ENCODE assay signal across 18 mouse cellular contexts in the genomic region with DNA sequence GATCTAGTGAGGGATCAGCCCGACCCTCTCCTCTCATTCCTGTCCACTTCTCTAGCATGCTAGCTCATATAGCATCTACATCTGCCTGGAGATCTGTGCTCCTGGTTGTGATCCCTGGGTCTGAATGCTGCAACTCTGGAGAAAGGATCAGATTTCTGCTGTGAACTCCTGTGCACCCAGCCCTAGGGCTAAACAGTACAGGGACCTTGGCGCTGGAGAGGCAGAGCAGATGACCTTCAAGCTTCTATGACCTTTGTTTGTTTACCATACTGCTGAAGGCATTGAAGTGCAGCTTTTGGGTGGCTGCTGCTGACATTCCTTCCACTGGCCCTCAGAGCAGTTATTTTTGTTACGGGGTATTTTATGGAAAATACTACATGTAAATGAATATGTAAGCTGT.
DNase-seq lines count a peak whose midpoint lies in the region; ATAC-seq lines count a peak whose summit lies in the region.
"Had no signal": no experiment of that assay in that cellular context is flagged by ENCODE, and none has a peak within 500 bp of the region (broad histone marks: within the 10 kb centered on the region; RNA-seq: fewer than 3 reads in every experiment).

No protein-coding gene starts in this region.

- no peak overlapping the region for H3K4me2 ChIP-seq in intestine, embryonic 16.5 days (ENCODE audit: low read depth, low read length)
- H3K4me2 ChIP-seq: heart, embryonic 11.5 days; limb, embryonic 13.5 days; lung, embryonic 15.5 days had no signal

- H3K4me1 ChIP-seq in intestine, embryonic 16.5 days (ENCODE audit: control insufficient read depth, insufficient read depth, low read length) = no peaks in the 10 kb centered on the region
- H3K4me1 ChIP-seq: limb, embryonic 13.5 days; lung, embryonic 15.5 days; midbrain, embryonic 10.5 days had no signal

- H3K9ac ChIP-seq in intestine, embryonic 16.5 days (ENCODE audit: low read depth, low read length) = no peak overlapping the region
- H3K9ac ChIP-seq: forebrain, postnatal 0 days; limb, embryonic 13.5 days; lung, embryonic 15.5 days had no signal

- H3K9me3 ChIP-seq in intestine, embryonic 16.5 days (ENCODE audit: control insufficient read depth, low read length) = no peaks in the 10 kb centered on the region
- H3K9me3 ChIP-seq: limb, embryonic 13.5 days; lung, embryonic 15.5 days; midbrain, embryonic 10.5 days had no signal

- no peak overlapping the region for H3K27ac ChIP-seq in intestine, embryonic 16.5 days (ENCODE audit: low read length)
- H3K27ac ChIP-seq: limb, embryonic 13.5 days; lung, embryonic 15.5 days; midbrain, embryonic 10.5 days had no signal

- no peaks in the 10 kb centered on the region for H3K27me3 ChIP-seq in intestine, embryonic 16.5 days (replicated peaks; ENCODE audit: control insufficient read depth, insufficient read depth, low read length)
- H3K27me3 ChIP-seq: limb, embryonic 13.5 days; lung, embryonic 15.5 days had no signal

- no peak overlapping the region for H3K4me3 ChIP-seq in intestine, embryonic 16.5 days (ENCODE audit: low read length)
- H3K4me3 ChIP-seq: erythroblast, embryonic 14.5 days; limb, embryonic 13.5 days; lung, embryonic 15.5 days; midbrain, embryonic 10.5 days had no signal

- 63% methylated on average over 3 of the region's 3 CpGs for WGBS in intestine, embryonic 16.5 days

- DNase-seq in heart, adult 11 months = peak; percentile 68
- no peak for DNase-seq in heart, adult 8-10 months (ENCODE audit: low spot score)
- peak; percentile 47 for DNase-seq in R1 (ENCODE audit: low read depth, low spot score)
- DNase-seq in kidney, adult 18-20 months = peak; percentile 38
- DNase-seq in kidney, postnatal 36 days = peak; percentile 46 to 72
- DNase-seq in spleen, postnatal 36 days (ENCODE audit: low spot score in 2 of 2) = no peak
- DNase-seq: B cell, adult 2 months; forebrain, postnatal 0 days; gastrocnemius, postnatal 10 days; heart, postnatal 4 days; right cerebral cortex, postnatal 25 days had no signal

- H3K36me3 ChIP-seq in intestine, embryonic 16.5 days (ENCODE audit: control insufficient read depth, insufficient read depth, low read length) = no peaks in the 10 kb centered on the region
- H3K36me3 ChIP-seq: limb, embryonic 13.5 days; lung, embryonic 15.5 days; midbrain, embryonic 10.5 days had no signal

- ATAC-seq in intestine, embryonic 16.5 days = no peak
- ATAC-seq in megakaryocyte-erythroid progenitor cell, adult 5-6 weeks (replicated peaks; ENCODE audit: low FRiP score, low TSS enrichment, poor library complexity, severe bottlenecking) = no peak
- ATAC-seq: forebrain, postnatal 0 days had no signal

Comparison
In these comparisons a context has a peak if more than half of its experiments do, and no peak if none do; other contexts are left out.
1. DNase-seq: peak in heart, adult 11 months (single experiment), R1 (single experiment), kidney, adult 18-20 months (single experiment) and kidney, postnatal 36 days (2 of 2); none in heart, adult 8-10 months (single experiment) and spleen, postnatal 36 days (0 of 2).